Mouse (Mus musculus) MEL-GATA-1-ER (cell line): ENCODE data around the gene Abtb2.

ENCODE experiments used
- DNase-seq: peaks from one replicate; pipeline ENCODE4 v3.0.0-alpha.2; 2012; ENCODE audit warnings: low read depth; ENCODE audit errors: extremely low read depth

Abtb2 gene

DNA sequence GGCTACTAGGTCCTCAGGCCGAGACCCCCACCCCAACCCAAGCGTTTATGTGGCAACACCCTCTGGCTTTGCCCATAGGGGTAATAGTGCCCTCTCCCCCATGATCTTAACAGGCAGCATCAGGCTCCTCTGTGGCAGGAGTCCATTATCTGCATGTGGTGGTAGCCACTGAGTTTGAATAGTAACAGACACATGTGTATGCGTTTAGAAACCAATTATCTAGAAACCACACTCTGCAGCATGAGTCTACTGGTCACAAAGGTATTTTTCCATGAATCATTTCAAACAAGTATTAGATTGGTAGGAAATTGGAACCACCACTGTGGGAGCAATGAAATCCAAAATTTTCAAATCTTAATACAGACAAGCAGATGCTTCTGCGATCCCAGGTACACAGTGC is 119.5 kb downstream of the Abtb2 start:
- no peak for DNase-seq

DNA sequence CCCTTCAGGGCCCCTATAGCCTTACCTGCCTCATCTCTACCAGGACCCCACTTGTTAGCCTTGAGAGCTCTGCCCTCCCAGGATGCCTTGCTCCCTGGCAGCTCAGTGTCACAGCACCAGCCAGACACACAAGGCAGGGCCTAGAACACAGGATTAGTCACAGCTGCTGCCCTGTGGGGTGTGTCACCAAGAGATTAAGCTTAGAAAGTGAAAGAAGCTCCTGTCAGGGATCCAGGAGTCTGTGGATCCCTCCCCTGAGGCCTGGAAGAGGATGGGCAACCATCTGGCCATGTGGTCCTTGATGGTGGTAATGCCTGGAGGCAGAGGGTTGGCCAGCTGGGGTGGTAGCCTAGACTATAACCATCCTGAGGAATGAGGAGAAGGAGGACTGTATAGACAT is 121.0 kb downstream of the Abtb2 start:
- no peak for DNase-seq

DNA sequence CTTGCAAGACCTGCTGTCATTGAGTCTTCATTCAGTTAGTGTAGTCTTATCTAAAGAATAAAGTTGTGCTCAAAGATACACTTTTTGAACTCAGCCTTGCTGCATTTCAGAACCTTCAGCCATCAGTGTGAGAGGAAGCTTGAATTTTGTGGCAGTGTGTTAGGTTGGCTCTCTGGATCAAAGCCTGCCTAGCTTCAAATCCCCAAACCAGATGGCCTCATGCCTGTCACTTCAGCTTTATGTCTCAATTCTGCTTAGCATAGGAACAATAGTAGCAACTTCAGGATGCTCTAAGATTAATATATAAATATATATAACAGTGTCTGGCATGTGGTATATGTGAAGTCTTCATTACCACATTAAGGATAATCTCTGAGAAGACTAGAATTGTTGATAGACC is 121.8 kb downstream of the Abtb2 start:
- no peak for DNase-seq

DNA sequence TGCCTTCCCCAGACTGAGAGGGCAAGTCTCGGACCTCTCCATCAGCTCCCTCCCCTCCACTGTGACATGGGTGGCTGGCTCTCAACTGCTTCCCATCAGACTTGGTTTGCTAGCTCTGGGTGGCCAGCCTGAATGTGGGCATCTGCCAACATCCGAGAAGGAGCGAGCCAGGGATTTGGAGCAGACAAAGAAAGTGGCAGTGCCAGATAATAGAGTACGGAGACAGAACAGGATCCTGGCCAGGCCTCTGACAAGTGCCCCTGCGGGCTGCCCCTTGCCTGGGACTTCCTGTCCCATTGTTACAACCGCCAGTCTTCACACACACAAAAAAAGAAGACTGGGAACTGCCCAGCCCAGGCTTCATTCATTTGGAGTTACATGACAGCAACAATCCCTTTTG is 124.3 kb downstream of the Abtb2 start:
- no peak for DNase-seq

DNA sequence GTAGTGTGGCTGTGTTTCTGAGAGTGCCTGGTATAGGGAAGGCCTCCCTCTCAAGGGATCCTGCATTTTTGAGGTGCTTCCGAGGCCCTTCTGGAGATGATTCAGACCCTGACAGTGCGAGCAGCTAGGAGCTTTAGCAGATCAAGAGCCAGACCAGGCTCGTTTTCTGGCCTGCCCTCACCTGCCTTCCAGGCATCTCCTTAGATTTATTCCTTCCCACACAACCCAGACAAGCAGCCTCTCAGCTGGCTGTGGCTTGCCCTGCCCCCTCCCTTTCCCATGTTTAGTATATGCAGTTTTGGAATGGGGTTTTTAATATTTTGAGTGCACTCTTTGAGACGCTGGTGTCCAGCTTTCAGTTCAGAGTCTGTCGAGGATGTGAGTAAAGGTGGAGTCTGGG is 124.7 kb downstream of the Abtb2 start:
- no peak for DNase-seq

DNA sequence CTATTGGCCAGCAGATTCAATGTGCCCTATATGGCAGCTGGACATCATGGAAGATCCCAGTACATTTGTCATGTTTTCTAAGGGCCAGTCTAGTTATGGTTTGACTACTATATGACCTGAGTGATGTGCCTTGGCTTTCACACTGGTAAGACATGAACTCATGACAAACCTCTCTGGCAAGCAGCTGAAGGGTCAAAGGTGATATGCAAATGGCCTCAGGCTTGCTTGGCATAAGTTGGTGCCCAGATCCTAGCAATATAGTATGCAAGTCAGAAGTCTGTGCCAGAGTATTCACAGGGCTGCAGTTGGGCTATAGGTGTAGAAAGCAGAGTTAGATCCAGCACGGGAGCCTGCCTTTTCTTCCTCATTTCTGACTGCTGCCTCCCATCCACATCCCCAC is 125.2 kb downstream of the Abtb2 start:
- DNase-seq, result no peak

DNA sequence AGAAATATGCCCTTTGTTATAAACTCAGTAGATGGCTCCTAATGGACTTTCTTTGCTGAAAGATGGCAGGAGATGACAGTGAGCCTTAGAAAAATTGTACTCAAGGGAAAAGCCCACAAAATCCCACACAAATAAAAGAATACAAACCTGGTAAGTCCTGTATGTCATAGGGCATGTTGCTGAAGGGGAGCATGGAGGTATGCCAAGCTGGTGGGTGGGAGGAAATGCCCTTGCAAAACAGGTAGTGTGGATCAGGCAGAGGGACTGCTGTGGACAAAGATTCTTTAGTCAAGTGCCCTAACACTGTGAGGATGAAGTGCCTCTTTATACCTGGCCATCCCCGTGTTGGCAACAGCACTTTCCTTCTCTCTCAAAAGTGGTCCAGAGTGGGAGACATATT is 126.7 kb downstream of the Abtb2 start:
- DNase-seq, result no peak

DNA sequence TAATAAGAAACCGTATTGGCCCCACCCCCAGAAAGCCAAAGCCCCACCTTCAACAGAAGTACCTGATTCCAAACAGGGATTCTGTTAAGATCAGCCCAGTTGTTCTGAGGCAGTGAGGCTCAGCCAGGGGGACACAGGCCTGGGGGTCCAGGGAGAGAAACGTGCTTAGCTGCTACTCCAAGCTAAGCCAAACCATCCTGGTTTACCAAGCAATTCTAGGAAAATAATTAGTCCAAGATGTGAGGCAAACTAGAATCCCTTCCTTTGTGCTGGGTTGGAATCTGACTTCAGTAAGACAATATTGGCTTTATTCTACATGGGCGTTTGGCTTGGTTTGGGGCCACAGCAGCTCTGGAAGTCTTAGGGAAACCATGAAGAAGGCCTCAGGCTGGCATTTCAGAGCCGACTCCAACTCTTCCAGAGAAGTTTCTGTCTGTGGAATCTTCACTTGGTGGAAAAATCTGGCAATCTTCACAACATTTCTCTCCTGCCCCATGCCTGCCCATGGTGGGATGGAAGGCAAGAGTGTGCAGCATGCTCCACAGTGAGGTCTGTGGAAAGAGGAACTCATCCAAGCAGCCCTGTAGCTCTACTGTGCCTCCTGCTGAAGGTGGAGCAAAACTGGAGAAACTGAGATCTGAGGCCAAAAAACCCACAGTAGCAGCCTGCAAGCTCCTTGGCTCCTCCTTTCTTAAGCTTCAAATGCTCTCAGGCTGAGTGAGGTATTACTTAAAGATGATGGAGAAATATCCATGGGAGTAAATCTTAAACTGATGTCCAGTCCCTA is 128.9 kb downstream of the Abtb2 start:
- DNase-seq, result no peak

DNA sequence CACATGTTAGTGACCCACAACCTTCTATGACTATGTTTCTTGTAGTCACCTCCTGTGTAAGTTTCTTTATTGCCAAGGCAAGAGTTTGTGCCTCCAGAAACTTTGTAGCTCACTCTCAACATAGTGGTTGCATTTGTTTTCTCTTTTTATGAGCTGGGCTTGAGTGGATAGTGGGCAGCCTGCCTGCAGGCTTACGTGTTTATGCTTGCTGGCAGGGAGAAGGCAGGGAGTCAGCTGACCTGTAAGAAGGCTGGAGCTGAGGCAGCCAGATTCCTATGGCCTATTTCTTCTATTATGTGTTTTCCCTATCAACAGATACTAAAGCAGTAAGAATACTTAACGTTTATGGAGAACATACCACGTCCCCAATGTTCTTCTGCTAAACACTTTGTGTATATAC is 130.1 kb downstream of the Abtb2 start:
- DNase-seq, result no peak

DNA sequence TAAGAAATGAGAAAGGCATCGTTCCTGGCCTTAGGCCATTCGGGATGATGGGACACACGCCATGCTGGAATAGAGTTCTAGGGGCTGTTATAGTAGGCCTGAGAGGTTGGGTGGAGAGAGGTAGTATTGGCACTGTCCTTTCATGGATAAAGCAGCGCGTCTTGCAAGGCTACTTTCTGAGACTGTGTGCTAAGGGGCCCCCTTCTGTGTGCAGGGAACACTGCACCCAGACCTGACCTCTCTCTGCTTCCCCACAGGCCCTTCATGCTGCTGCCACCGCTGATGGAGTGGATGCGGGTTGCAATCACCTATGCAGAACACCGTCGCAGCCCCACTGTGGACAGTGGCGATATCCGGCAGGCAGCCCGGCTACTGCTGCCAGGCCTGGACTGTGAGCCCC is 134.4 kb downstream of the Abtb2 start:
- DNase-seq, result no peak

DNA sequence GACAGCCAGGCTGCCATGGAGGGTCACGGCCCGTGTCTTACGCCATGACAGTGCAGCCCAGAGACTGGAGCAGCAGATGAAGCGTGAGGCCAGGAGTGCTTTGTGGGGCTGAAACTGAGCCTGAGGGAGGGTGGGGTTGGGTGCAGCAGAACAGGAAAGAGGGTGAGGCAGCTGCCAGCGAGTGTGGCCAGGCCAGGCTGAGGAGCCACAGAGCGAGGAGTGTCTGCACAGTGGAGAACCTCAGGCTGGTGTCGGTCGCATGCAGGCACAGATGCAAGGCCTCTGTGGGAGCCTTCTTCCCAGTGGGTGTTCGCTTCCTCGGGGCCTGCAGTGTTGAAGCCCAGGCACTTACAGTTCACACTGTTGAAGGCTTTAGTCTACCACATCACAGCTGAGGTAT is 137.2 kb downstream of the Abtb2 start:
- DNase-seq, result no peak

DNA sequence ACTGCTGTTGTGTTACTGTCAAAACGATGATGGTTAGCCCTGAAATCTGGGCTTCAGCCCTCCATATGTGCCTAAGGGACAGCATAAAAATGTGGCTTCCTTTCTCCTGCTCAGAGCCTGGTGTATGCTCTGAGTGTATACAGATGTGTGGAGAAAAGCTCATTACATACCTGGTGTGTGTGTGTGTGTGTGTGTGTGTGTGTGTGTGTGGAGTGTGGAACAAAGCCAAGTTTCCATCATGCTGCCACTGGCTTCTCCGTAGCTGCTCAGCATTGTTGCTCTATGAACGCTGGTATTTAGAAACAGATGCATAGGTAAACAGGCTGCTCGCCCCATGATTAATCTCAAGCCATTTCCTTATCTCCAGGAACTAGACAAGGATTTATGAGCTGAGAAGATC is 137.8 kb downstream of the Abtb2 start:
- DNase-seq, result no peak

DNA sequence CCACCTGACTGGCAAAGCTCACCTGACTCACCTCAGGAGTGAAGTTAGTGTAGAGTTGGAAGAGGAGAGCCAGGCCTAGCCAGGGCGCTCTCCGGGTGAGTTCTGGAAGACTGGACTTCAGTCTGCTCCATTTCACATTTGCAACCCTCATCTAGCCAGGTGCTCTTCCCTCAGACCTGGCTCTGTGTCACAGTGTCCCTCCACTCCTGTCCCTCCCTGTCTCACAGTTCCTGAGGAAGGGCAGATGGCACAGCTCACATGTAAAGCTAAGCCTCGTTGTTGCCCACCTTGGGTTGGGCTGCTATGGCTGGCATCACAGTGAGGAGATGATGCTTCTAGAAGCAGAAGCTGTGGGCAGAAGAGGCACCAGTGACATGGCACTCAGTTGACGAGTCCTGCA is 139.7 kb downstream of the Abtb2 start:
- DNase-seq, result no peak

DNA sequence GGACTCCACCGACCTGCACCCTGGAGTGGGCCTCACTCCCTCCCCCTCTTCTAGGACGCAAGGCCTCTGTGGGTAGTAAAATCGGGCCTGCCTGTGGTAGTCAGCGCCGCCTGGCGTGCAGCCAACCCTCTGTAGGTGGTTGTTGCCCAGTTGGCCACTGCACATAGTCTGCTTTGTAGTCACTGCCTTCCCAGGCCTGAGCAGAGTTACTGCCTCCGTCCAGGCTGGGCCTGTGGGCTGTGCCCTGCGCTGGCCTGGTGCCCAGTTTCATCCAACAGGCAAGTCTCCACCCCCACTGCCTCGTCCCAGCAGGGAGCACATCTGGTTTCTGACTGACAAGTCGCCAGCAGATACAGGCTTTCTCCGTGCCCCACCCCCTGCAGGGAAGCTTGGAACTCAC is 140.1 kb downstream of the Abtb2 start:
- no peak for DNase-seq

DNA sequence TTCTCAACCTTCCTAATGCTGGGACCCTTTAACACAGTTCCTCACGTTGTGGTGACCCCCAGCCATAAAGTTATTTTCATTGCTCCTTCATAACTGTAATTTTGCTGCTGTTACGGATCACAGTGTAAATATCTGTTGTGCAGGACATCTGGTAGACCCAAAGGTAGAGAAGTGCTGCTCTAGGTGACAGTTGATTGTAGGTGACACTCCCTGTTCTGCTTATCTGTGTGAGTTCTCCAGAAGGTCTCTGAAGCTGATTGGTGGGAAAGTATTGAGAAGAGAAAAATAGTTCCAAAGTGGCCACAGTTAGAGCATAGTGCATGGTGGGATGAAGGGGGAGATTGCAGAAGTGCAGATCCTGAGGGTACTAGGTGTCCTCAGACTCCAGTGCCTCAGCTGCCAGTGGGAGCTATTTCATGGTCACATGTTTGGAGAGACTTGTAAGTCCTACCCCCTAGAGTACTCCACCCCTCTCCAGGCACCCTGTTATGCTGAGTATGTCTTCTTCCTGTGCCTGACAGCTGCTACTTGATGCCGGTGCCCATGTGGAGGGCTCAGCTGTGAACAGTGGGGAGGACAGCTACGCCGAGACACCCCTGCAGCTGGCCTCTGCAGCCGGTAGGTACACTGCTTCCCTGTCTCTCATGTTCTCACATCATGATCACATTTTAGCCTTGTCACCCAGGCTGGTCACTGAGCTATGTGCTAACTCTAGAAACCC is 141.1 kb downstream of the Abtb2 start:
- DNase-seq, result no peak

DNA sequence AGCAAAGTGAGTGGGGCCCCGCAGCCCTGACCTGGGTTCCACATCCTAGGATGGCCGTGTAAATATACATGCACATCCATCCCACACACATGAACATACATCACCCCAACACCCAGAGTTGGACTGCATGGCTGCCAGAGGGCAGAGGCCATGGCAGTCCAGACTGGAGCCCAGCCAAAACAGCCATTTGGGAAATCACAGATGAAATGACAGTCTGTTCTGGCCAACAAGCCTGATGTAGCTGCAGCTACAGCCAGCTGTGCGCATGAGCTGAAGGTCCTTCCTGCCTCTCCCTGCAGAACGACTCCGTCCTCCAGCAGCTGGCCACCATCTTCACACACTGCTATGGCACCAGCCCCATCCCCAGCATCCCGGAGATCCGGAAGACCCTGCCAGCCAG is 144.7 kb downstream of the Abtb2 start:
- no peak for DNase-seq

DNA sequence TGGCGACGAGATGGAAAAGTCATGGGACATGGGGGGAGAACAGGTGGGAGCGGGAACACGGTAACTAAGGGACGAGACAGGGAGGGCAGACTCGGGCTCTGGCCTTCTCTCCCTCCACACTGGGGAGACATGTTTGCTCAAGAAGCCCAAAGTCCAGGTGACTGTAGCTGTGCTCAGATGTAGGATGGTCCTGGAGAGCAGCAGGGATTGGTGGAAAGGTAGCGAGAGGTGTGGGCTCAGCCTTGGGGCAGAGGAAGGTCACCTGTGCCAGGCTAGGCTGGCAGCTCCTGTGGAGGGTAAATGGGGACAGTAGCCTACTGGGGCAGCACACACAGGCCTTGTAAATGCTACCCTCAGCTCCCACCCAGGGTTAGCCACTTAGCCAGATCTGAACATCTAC is 147.7 kb downstream of the Abtb2 start:
- DNase-seq, result no peak

DNA sequence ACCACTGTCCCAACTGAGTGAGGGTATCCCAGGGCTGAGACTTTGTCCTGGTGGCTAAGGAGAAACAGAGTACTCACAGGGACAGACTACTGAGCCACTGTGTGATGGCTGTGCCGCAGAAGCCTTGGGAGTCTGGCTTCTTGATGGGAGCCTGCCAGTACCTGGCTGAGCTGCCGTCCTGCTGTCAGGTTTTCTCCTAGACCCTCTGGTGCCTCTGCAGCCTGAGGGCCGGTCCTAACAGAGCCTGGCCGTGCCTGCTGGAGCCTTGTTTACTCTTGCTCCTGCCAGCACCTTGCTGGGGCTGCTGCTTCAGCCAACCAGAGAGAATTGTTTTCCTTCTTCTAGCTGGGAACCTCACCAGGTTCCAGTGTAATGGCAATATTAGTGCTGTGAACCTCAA is 148.3 kb downstream of the Abtb2 start:
- DNase-seq, result no peak

DNA sequence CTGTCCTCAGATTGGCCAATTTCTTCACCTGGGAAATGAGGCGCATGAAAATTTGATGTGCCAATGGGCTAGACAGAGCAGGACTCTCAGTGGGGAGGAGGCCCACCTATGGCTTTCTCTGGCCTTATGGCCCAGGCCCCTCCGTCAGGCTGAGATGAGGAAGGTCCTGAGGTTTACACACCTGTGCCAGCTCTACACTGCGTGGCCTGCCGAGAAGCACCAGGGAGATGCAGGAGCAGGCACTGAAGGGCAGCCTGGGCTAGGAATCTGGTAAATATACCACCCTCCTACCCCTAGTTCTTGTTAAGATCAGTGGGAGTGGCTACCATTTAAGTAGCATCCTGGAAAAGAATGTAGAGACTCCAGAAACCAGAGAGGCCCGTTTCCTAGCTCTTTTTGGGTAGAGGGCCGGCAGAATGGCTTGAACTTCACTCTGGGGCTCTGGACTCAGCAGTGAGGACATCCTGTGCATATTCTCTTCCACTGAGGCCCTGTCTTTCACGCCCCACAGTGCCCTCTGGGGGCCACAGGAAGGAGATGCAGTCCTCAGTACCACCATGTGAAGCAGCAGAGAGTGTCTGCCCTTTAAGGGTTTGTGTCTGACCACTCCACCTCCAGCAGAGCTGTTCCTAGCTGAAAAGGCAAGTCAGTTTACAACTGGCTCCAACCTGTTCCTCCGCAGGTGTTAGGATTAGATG is 152.6 kb downstream of the Abtb2 start:
- peak; percentile 20 for DNase-seq

DNA sequence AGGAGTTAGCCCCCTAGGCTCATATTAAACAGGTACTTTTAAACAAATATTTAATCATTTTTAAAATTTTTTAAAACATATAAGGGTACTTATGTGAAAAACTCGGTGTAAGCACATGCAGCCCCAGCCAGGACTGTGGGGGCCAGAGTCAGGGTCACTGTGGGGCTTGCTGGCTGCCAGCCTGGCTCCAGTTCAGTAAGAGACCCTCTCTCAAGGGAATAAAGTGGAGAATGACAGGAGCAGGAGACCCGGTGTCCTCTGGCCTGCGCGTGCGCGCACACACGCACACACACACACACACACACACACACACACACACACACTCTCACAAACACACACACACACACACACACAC is 153.2 kb downstream of the Abtb2 start:
- no peak for DNase-seq

DNA sequence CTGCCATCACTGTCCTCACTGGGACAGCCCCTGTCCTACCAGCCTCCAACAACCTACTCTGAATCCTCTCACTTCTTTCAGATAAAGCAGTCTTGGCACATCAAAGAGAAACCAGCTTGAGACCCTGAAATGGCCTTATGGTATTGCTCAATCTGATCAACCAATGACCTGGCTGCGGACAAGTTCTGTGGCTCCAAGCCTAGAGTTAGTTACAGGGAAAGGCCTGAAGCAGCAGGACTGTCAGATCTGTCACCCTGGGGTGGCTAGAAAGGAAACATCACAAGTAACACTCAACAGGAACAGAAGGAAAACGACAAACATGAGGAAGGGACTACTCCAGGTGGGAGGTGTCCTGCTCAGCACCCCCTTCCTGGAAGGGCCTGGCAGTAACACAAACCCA is 158.4 kb downstream of the Abtb2 start:
- DNase-seq, result no peak

DNA sequence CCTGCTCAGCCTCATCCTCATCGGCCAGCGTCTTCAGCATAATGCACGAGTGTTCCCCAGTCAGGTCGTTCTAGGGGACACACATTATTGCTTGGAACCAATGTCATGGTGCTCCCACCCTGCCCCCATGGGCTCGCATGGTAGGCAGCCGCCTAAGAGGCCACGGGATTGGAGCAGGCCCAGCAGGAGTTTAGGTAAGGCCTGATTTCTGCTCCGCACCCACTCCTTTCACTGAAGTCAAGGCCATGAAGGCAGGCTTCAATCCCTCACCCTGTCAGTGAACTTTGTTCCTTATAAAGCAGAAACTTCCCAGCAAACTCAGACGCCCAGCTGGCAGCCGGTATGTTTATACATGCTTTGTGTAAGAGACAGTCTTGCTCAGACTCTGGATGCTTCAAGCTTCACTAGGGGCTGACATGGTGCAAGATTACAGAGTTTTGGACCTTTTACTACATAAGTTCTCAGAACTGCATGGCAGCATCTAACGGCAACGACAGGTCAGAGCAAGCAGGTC is 162.0 kb downstream of the Abtb2 start:
- no peak for DNase-seq
